Mouse (Mus musculus): ENCODE results near the gene Mrtfa. TPM values are rescaled to one million over a fixed set of nuclear protein-coding genes. Genes with fewer than 3 reads are reported as not detected.

The Mrtfa gene
- polyA plus RNA-seq, 1 experiment = 38.4 TPM

GRCm38 (mm10) chr15:81052491-81052890, 138.1 kb downstream of the Mrtfa start:
- no peak overlapping the region for H3K27ac ChIP-seq (ENCODE audit: insufficient read depth, low read length)
- H3K4me3 ChIP-seq (ENCODE audit: insufficient read depth, low read length) = no peak overlapping the region
- TF ChIP-seq POLR2A (IDR thresholded peaks at IDR 0.05; ENCODE audit: low read depth, low read length) (no peak), CTCF (IDR thresholded peaks at IDR 0.05; ENCODE audit: borderline replicate concordance, insufficient read depth, low read length) (no peak)
- peaks cover 13% of the 10 kb centered on the region for H3K4me1 ChIP-seq (ENCODE audit: control insufficient read depth, insufficient read depth, low read length)

GRCm38 (mm10) chr15:81050488-81050887, 140.1 kb downstream of the Mrtfa start:
- no peak for TF ChIP-seq POLR2A (IDR thresholded peaks at IDR 0.05; ENCODE audit: low read depth, low read length)
- no peak for TF ChIP-seq CTCF (IDR thresholded peaks at IDR 0.05; ENCODE audit: borderline replicate concordance, insufficient read depth, low read length)
- H3K27ac ChIP-seq (ENCODE audit: insufficient read depth, low read length) = no peak overlapping the region

GRCm38 (mm10) chr15:81049401-81050053, 141.0 kb downstream of the Mrtfa start:
- Histone ChIP-seq H3K27ac (ENCODE audit: insufficient read depth, low read length) (no peak overlapping the region), H3K4me1 (ENCODE audit: control insufficient read depth, insufficient read depth, low read length) (peaks cover 13% of the 10 kb centered on the region), H3K4me3 (ENCODE audit: insufficient read depth, low read length) (no peak overlapping the region)
- TF ChIP-seq POLR2A (IDR thresholded peaks at IDR 0.05; ENCODE audit: low read depth, low read length) (no peak), CTCF (IDR thresholded peaks at IDR 0.05; ENCODE audit: borderline replicate concordance, insufficient read depth, low read length) (peak; percentile 25; the same call in 1 of the 2 replicates)

More at GRCm38 (mm10) chr15:81050488-81050887, 140.1 kb downstream of the Mrtfa start:
- Histone ChIP-seq H3K4me3 (ENCODE audit: insufficient read depth, low read length) (no peak overlapping the region), H3K4me1 (ENCODE audit: control insufficient read depth, insufficient read depth, low read length) (peaks cover 13% of the 10 kb centered on the region)

GRCm38 (mm10) chr15:81047497-81047896, 143.1 kb downstream of the Mrtfa start:
- TF ChIP-seq POLR2A (IDR thresholded peaks at IDR 0.05; ENCODE audit: low read depth, low read length) (no peak), CTCF (IDR thresholded peaks at IDR 0.05; ENCODE audit: borderline replicate concordance, insufficient read depth, low read length) (no peak)
- peaks cover 12% of the 10 kb centered on the region for H3K4me1 ChIP-seq (ENCODE audit: control insufficient read depth, insufficient read depth, low read length)
- H3K4me3 ChIP-seq (ENCODE audit: insufficient read depth, low read length) = no peak overlapping the region
- no peak overlapping the region for H3K27ac ChIP-seq (ENCODE audit: insufficient read depth, low read length)

- H3K4me1 ChIP-seq (ENCODE audit: control insufficient read depth, insufficient read depth, low read length) = peaks cover 4% of the 10 kb centered on the region
- H3K4me3 ChIP-seq (ENCODE audit: insufficient read depth, low read length) = no peak overlapping the region
- H3K27ac ChIP-seq (ENCODE audit: insufficient read depth, low read length) = no peak overlapping the region
- TF ChIP-seq POLR2A (IDR thresholded peaks at IDR 0.05; ENCODE audit: low read depth, low read length) (no peak), CTCF (IDR thresholded peaks at IDR 0.05; ENCODE audit: borderline replicate concordance, insufficient read depth, low read length) (no peak)
Measured at GRCm38 (mm10) chr15:81046061-81046460, 144.5 kb downstream of the Mrtfa start.

GRCm38 (mm10) chr15:81045336-81045735, 145.2 kb downstream of the Mrtfa start:
- peaks cover 4% of the 10 kb centered on the region; the same call in 1 of the 2 replicates for H3K4me1 ChIP-seq (ENCODE audit: control insufficient read depth, insufficient read depth, low read length)
- no peak overlapping the region for H3K4me3 ChIP-seq (ENCODE audit: insufficient read depth, low read length)
- TF ChIP-seq POLR2A (IDR thresholded peaks at IDR 0.05; ENCODE audit: low read depth, low read length) = no peak
- TF ChIP-seq CTCF (IDR thresholded peaks at IDR 0.05; ENCODE audit: borderline replicate concordance, insufficient read depth, low read length) = no peak
- H3K27ac ChIP-seq (ENCODE audit: insufficient read depth, low read length) = no peak overlapping the region

- no peak for TF ChIP-seq CTCF (IDR thresholded peaks at IDR 0.05; ENCODE audit: borderline replicate concordance, insufficient read depth, low read length)
- no peak for TF ChIP-seq POLR2A (IDR thresholded peaks at IDR 0.05; ENCODE audit: low read depth, low read length)
- H3K4me3 ChIP-seq (ENCODE audit: insufficient read depth, low read length) = no peak overlapping the region
- no peaks in the 10 kb centered on the region for H3K4me1 ChIP-seq (ENCODE audit: control insufficient read depth, insufficient read depth, low read length)
- H3K27ac ChIP-seq (ENCODE audit: insufficient read depth, low read length) = no peak overlapping the region
Measured at GRCm38 (mm10) chr15:81044446-81044845, 146.1 kb downstream of the Mrtfa start.

GRCm38 (mm10) chr15:81042276-81042931, 148.2 kb downstream of the Mrtfa start:
- no peak overlapping the region for H3K4me3 ChIP-seq (ENCODE audit: insufficient read depth, low read length)
- H3K4me1 ChIP-seq (ENCODE audit: control insufficient read depth, insufficient read depth, low read length) = no peaks in the 10 kb centered on the region
- TF ChIP-seq CTCF (IDR thresholded peaks at IDR 0.05; ENCODE audit: borderline replicate concordance, insufficient read depth, low read length) = no peak
- no peak for TF ChIP-seq POLR2A (IDR thresholded peaks at IDR 0.05; ENCODE audit: low read depth, low read length)
- H3K27ac ChIP-seq (ENCODE audit: insufficient read depth, low read length) = no peak overlapping the region

- no peak for TF ChIP-seq CTCF (IDR thresholded peaks at IDR 0.05; ENCODE audit: borderline replicate concordance, insufficient read depth, low read length)
- TF ChIP-seq POLR2A (IDR thresholded peaks at IDR 0.05; ENCODE audit: low read depth, low read length) = no peak
- Histone ChIP-seq H3K27ac (ENCODE audit: insufficient read depth, low read length) (no peak overlapping the region), H3K4me3 (ENCODE audit: insufficient read depth, low read length) (no peak overlapping the region), H3K4me1 (ENCODE audit: control insufficient read depth, insufficient read depth, low read length) (no peaks in the 10 kb centered on the region)
Measured at GRCm38 (mm10) chr15:81041767-81042166, 148.8 kb downstream of the Mrtfa start.

- TF ChIP-seq POLR2A (IDR thresholded peaks at IDR 0.05; ENCODE audit: low read depth, low read length) (no peak), CTCF (IDR thresholded peaks at IDR 0.05; ENCODE audit: borderline replicate concordance, insufficient read depth, low read length) (no peak)
- Histone ChIP-seq H3K27ac (ENCODE audit: insufficient read depth, low read length) (no peak overlapping the region), H3K4me1 (ENCODE audit: control insufficient read depth, insufficient read depth, low read length) (peaks cover 4% of the 10 kb centered on the region; the same call in 1 of the 2 replicates), H3K4me3 (ENCODE audit: insufficient read depth, low read length) (no peak overlapping the region)
Measured at GRCm38 (mm10) chr15:81038419-81038818, 152.1 kb downstream of the Mrtfa start.

Measured in embryonic fibroblast, embryonic 13.5 days (primary cell).